Mouse (Mus musculus) R1 (cell line): Measurements from ENCODE around the gene Carhsp1.

Source experiments
- DNase-seq: peaks from one replicate; pipeline ENCODE4 v3.0.0-alpha.2; 2018; ENCODE audit warnings: low read depth, low spot score

Carhsp1 gene

DNA sequence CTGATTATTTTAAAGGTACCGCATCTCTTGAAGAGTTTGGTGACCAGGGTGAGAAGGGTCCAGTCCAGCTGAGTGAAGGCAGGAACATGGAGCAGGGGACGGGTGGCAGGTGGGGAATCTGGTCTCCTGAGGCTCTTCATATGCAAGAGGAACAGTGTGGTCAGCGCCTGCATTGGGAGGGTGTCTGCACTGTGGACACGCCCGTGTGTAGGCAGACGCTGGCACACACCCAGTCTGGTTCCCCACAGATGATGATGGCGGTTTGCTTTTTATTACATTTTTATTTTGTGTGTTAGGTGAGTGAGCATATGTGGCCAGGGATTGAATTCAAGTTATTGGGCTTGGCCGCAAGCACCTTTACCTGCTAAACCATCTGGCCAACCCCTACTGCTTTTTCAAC is 3.6 kb upstream of the Carhsp1 start:
- no peak for DNase-seq

DNA sequence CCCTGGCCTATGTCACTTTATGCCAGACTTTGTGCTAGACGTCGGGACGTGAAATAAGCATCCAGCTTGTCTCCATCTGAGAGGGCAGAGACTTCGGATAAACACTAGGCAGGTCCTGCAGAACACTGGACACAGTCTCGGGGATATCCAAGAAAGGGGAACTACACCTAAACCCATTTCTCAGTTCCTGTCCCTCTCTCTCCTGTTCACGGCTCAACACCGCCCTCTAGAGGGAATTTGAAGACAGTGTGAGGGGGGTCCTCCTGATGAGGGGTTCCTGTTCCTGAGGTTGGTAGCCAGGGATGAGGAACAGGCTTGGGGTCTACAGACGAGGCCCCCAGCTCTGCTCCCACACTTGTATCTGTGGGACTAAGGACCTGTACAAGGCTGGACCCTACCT is 2.2 kb upstream of the Carhsp1 start:
- peak; percentile 88 for DNase-seq

- DNase-seq = no peak
Measured at GRCm38 (mm10) chr16:8673343-8673742, 1.4 kb upstream of the Carhsp1 start.

DNA sequence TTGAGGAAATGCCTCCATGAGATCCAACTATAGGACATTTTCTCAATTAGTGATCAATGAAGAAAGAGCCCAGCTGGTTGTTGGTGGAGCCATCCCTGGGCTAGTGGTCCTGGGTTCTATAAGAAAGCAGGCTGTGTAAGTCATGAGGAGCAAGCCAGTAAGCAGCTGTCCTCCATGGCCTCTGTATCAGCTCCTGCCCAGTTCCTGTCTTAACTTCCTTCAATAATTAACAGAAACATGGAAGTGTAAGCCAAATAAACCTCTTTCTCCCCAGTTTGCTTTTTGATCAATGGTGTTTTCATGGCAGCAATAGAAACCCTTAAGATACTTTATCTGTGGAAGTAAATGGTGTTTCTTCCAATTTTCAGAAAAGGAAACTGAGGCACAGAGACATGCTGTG is 856 bp upstream of the Carhsp1 start:
- DNase-seq = no peak

DNA sequence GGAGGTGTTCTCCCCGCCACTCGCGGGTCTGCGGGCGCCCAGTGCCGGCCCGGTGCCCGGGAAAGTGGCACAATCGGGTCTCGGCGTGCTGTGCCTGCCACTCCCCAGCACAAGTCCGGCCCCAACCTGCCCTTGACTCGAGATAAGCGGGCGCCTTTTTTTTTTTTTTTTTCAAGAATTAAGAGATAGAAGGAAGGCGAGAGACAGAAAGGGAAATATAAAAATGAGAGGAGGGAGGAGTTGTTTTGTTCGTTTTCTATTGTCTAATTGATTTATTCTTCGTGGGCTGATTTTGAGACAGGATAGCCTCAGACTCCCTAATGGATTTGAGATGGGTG is 364 bp upstream of the Carhsp1 start:
- no peak for DNase-seq

- peak; percentile 73 for DNase-seq
Measured at GRCm38 (mm10) chr16:8670041-8671035, 1.6 kb downstream of the Carhsp1 start.

DNA sequence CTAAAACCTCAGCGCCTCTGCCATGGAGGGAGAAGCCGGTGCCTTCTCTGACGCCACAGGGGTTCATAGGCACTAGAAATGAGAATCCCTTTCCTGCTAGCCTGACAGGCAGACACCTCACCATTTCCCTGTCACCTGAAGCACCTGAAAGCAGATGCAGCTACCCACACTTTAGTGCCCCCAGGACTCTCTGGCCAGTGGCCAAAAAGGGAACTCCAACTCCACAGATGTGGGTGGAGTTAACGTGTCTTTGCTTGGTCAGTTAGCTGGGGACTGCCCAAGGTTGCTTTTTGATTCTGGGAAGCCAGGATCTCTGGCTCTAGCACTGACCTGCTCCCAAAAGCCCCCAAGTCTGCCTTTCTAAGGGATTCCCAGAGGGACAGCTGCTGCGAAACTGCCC is 2.5 kb downstream of the Carhsp1 start:
- no peak for DNase-seq

- no peak for DNase-seq
Measured at GRCm38 (mm10) chr16:8668386-8668785, 3.6 kb downstream of the Carhsp1 start.

GRCm38 (mm10) chr16:8667814-8668213 is 4.1 kb downstream of the Carhsp1 start:
- peak; percentile 61 for DNase-seq

DNA sequence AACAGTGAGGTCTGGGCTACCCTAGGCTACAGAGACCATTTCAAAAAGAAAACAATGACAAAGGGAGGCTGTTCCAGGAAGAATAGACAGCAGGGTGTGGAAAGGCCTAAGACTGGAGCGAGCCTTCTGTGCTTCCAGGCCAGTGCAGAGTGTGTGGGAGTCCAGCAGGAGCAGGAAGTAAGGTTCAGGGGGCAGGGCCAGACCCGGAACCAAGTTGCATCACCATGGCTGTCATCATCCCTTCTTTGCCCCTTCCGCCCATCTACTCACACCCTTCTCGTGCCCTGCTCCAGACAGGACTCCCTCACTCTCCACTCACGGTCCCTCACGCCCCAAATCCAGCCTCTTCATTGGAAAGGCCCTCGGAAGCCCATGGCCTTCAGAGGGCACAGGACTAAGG is 4.7 kb downstream of the Carhsp1 start:
- DNase-seq = no peak

- peak; percentile 49 for DNase-seq
Measured at GRCm38 (mm10) chr16:8666452-8666851, 5.5 kb downstream of the Carhsp1 start.

DNA sequence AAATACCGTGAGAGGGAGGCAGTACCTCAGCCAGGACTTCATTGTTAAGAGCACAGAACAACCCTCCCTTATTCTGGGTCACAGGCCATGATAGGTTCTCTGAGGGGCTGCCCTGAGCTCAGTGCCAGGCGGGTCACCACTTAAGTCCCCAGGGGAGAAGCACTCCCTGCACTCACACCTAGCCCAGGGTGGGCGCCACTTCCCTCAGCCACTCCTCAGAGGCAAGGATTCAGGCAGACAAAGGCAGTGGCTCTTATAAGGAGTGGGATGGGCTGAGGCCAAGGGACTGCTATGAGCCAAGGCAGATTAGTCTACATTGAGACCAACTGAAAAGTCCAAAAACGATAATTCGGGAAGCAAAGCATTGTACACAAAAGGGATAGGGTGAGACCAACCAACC is 6.6 kb downstream of the Carhsp1 start:
- DNase-seq = no peak

DNA sequence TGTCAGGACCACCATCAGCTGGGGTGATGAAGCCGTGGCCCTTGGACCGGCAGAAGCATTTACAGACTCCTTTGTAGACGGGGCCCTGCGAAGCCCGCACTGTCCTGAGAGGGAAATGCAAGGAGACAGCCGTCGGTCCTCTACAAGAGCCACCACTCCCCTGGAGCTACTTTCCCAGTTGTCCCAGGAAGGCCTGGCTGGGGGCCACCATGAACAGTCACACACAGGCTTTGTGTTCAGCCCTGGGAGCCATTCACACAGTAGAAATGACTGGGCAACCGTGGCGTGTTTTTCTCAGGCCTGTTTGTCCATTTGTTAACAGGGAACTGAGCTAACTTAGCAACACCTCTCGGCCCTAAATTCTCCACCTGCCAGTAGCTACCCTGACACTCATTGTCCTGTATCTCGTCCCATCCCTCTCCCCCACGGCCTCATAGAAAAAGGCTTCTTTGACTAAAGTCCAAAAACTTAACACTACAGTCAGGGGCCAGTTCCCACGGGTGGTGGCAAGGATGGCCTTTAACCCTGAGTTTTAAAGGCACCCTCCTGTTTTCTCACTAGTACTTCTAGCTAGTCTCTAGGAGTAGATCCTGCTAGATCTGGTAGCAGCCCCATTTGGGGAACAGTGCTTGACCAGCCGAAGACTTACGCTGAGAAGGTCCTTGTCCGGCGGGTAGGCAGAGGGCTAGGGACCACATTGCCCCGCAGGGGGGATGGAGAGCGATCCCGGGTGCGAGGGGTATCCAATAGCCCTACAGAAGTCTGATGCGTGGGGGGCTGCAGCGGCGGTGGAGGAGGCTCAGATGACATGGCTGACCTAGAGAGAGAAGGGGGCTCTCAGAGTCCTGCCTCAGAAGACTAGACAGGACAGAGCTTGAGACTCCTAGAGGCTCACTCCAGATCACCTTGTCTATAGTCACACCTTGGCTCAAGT is 8.1 kb downstream of the Carhsp1 start:
- no peak for DNase-seq

DNA sequence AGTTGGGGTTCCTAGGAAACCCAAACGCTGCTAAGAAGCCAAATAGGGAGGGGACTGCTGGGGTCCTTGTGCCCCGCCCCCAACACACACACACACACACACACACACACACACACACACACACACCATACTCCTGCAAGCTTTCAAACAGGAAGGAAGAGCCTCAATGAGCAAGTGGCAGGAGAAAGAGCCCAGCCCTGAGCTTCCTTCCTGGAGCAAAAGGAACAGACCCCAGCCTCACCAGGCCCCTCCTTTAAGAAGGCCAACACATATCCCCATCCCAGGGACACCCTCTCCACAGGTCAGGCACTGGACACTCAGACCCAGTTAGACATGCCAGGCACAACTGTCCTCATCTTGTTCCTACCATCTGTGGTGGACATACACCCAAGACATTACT is 8.9 kb downstream of the Carhsp1 start:
- no peak for DNase-seq

DNA sequence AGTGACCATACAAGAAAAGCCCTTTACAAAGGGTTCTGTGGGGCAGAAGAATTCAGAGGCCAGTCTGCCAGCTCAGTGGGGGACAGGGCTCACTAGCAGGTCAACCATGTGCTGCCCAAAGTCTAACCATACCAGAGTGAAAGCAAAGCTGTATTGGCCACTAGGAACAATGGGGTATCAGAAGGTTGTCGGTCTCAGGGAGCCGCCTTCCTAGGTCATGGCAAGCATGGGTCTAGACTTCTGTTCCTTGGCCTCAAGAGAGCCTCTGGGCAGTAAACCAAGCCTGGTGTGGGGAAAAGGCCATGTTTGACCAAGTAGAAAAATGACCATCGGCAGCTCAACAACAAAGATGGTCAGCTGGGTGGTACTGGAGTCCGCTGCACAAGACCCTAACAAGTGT is 13.2 kb downstream of the Carhsp1 start:
- DNase-seq = no peak

DNA sequence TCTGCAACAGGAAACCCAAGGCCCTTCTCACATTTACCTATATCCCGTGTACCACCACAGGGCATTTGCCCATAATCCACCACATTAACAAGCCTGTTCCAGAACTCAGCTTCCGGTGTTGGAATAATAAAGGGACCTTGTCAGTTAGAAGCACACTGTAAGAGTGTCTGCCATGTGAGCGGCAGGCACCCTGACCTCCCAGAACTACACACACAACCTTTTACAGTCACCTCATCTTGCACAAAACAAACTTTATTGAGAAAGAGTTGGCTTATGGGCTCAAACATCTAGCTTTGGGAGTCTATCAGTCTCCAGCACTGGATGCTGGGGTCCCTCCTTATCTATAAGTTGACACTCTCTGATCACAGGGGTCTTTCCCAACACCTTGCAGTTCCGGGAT is 13.6 kb downstream of the Carhsp1 start:
- no peak for DNase-seq

DNA sequence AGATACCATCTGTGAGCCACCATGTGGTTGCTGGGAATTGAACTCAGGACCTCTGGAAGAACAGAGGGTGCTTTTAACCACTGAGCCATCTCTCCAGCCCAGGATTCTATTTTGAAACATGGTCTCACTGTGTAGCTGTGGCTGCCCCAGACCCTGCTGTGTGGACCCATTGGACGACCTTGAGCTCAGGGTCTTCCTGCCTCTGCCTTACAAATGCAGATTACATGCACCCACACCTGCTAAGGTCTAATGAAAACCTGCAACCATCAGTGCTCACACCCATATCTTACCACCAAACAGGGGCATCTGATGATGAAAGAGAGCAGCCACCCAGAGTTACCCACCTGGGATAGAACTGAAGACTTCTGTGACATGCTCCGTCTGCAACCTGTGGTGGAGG is 15.7 kb downstream of the Carhsp1 start:
- DNase-seq = peak; percentile 65

GRCm38 (mm10) chr16:8655599-8655998 is 16.4 kb downstream of the Carhsp1 start:
- DNase-seq = peak; percentile 54

DNA sequence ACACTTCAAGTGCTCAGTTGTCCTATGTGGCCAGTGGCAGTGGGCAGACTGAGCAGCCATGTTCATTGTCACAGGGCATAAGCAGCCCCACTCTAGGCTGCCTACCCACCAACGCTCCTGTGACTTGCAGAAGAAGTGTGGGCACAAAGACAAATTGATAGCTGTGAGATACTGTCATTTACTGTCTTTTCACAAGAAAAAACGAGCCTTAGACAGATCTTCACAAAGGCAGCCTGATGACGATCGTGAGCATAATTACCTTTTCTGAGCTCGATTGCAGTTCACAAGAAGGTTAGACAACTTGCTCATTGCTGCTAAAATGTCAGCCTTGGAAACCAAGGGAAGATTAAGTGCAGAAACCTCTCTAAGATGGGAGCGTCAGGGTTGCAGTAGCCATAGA is 16.8 kb downstream of the Carhsp1 start:
- DNase-seq = no peak

- DNase-seq = no peak
Measured at GRCm38 (mm10) chr16:8650007-8650406, 21.9 kb downstream of the Carhsp1 start.

DNA sequence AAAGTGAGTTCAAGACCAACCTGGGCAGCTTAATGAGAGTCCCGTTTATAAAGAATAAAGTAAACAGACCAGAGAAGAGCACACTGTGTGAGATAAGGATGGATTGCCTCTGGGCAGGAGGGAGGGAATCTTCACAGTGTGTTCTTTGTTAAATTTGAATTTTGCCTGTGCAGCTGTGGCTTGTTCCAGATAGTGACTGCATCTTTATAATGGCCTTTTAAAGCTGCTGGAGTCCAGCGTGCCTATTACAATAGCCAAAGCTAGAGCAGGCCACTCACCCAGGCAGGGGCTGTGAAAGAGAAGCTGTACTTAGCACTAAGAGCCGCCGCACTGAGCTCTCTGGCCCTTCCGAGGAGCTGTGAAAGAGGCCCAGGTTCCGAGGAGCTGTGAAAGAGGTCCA is 26.4 kb downstream of the Carhsp1 start:
- no peak for DNase-seq

GRCm38 (mm10) chr16:8643855-8644254 is 28.1 kb downstream of the Carhsp1 start:
- peak; percentile 69 for DNase-seq
